Mouse (Mus musculus): Measurements from ENCODE around the gene Polr2e.

DNA sequence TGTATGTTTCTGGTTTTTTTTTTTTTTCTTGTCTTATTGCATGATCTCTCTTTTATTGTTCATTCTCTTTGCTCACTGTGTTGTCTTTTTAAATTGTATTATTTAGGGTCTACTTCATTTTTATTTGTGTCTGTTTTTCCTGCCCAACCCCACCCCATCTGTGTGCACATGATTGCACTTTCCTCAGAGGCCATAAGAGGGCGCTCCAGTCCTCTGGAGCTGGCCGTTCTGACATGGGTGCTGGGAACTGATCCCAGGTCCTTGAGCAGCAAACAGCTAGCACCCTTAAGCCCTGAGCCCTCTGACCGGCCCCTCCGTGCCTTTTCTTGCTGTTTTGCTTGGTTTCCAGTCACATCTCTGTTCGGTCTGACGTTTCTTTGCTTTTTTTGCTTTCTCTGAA is 48.0 kb downstream of the Polr2e start:
- TF ChIP-seq ZKSCAN1 (IDR thresholded peaks at IDR 0.05; ENCODE audit: borderline replicate concordance, low read depth, low read length) (no peak), SMC3 (IDR thresholded peaks at IDR 0.05; ENCODE audit: low read depth, low read length) (no peak)
